Mouse (Mus musculus) hindbrain, postnatal 0 days (tissue): ENCODE measurements around the gene Rbm28. TPM values are rescaled to one million over a fixed set of nuclear protein-coding genes. Genes with fewer than 3 reads are reported as not detected.
A peak's percentile ranks its signal among the peaks of the same experiment; 100 is the strongest.

ENCODE experiments used
- ATAC-seq: fragments of 200-750 bp; cut with Nextera tagmentation; 2 replicates; pipeline ENCODE4 v1.8.0; 2017; ENCODE audit warnings: mild to moderate bottlenecking, moderate TSS enrichment, moderate library complexity
- DNase-seq: peaks from one replicate; pipeline ENCODE4 v3.0.0-alpha.2; 2015; ENCODE audit warnings: low spot score
- H3K27ac ChIP-seq: fragments of 300-500 bp; sonication (generic); 2 replicates; pipeline ENCODE4 v1.5.1; 2014; ENCODE audit warnings: mild to moderate bottlenecking
- H3K27me3 ChIP-seq: fragments of 300-500 bp; sonication (generic); 2 replicates; pipeline ENCODE4 v1.6.1; 2014; ENCODE audit warnings: low read length, mixed read lengths; ENCODE audit not compliant: insufficient read depth
- H3K36me3 ChIP-seq: fragments of 300-500 bp; sonication (generic); 2 replicates; pipeline ENCODE4 v1.6.1; 2014; ENCODE audit warnings: low read length, mixed read lengths; ENCODE audit not compliant: insufficient read depth
- H3K4me1 ChIP-seq: fragments of 300-500 bp; sonication (generic); 2 replicates; pipeline ENCODE4 v1.6.1; 2014; ENCODE audit warnings: antibody characterized with exemption, low read length, mixed read lengths; ENCODE audit not compliant: insufficient read depth
- H3K4me2 ChIP-seq: fragments of 300-500 bp; sonication (generic); 2 replicates; pipeline ENCODE4 v1.6.1; 2014; ENCODE audit warnings: low read depth, mild to moderate bottlenecking, low read length, moderate library complexity, mixed read lengths
- H3K4me3 ChIP-seq: fragments of 300-500 bp; sonication (generic); 2 replicates; pipeline ENCODE4 v1.5.1; 2014; ENCODE audit warnings: low read length
- H3K9ac ChIP-seq: fragments of 300-500 bp; sonication (generic); replicated peaks from 2 replicates; pipeline ENCODE4 v1.6.1; 2014; ENCODE audit warnings: mild to moderate bottlenecking, low read length, moderate library complexity, mixed read lengths
- H3K9me3 ChIP-seq: fragments of 300-500 bp; sonication (generic); 2 replicates; pipeline ENCODE4 v1.6.1; 2016; ENCODE audit warnings: low read length, mixed read lengths
- CTCF ChIP-seq: IDR thresholded peaks from 2 replicates; pipeline ENCODE4 v1.5.1; 2016; ENCODE audit warnings: antibody characterized with exemption, control low read depth, low read depth
- WGBS: fragments of 180-500 bp; shearing (Covaris S2); extraction: QIAGEN DNeasy Blood & Tissue Kit; methylation state at CpG from one replicate; pipeline ENCODE4 v1.1.7; 2014; 5-methylcytosine and 5-hydroxymethylcytosine counted together
- polyA plus RNA-seq: library from polyadenylated mRNA; unstranded; fragments of >200 nt; fragmentation: Nextera tagmentation; extraction: Ambion mirVana; gene quantifications from 2 replicates; pipeline ENCODE4 v1.2.1, GENCODE M21; 2015
- total RNA-seq: library from RNA; depleted of rRNA; stranded (reverse); fragments of >200 nt; gene quantifications from 2 replicates; pipeline ENCODE4 v1.2.3, GENCODE M21; 2014

Gene Rbm28
- total and polyA plus RNA-seq, 2 experiments from 2014 or later = 16.3 to 18.8 TPM

GRCm38 (mm10) chr6:29144971-29145370 is 19.8 kb downstream of the Rbm28 start:
- 96% methylated on average over 3 of the region's 3 CpGs for WGBS
- Histone ChIP-seq H3K4me3 (no peak overlapping the region), H3K27me3 (no peaks in the 10 kb centered on the region), H3K4me1 (no peaks in the 10 kb centered on the region), H3K9ac (no peak overlapping the region), H3K4me2 (no peak overlapping the region), H3K36me3 (0 out of 2 replicates have a peak, but pooled peaks cover 5% of the 10 kb centered on the region), H3K9me3 (no peaks in the 10 kb centered on the region), H3K27ac (no peak overlapping the region)
- no peak for ATAC-seq
- no peak for DNase-seq
- TF ChIP-seq CTCF = no peak

GRCm38 (mm10) chr6:29143608-29144007 is 21.2 kb downstream of the Rbm28 start:
- no peaks in the 10 kb centered on the region for H3K27me3 ChIP-seq
- 0 out of 2 replicates have a peak, but pooled peaks cover 5% of the 10 kb centered on the region for H3K36me3 ChIP-seq
- no peak overlapping the region for H3K4me2 ChIP-seq
- ATAC-seq = peak; percentile 83
- H3K4me1 ChIP-seq = no peaks in the 10 kb centered on the region
- no peak overlapping the region for H3K4me3 ChIP-seq
- no peak overlapping the region for H3K9ac ChIP-seq
- no peak overlapping the region for H3K27ac ChIP-seq
- WGBS = 31% methylated on average over 5 of the region's 5 CpGs
- peak; percentile 88 for DNase-seq
- H3K9me3 ChIP-seq = no peaks in the 10 kb centered on the region
- TF ChIP-seq CTCF = peak; percentile 89

DNA sequence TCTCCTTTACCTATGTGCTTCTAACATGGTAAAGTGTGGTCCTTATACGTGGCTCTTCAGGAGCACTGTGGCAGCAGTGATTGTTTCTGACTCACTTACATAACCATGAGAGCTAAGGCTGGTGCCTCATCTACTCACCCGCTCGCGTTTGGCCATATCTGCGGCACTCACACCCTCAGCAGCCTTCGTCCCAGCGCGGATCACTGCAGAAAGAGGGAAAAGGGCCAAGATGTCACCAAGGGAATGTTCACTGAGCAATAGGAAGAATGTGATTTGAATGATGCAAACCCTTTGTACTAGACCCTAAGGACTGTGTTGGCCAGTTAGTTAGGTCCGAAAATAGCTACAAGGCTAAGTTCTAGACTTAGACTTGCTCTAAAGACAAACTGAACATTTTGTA is 27.4 kb downstream of the Rbm28 start:
- Histone ChIP-seq H3K27me3 (no peaks in the 10 kb centered on the region), H3K4me1 (no peaks in the 10 kb centered on the region), H3K36me3 (peaks cover 48% of the 10 kb centered on the region), H3K4me2 (no peak overlapping the region), H3K9ac (no peak overlapping the region), H3K4me3 (no peak overlapping the region), H3K27ac (no peak overlapping the region), H3K9me3 (no peaks in the 10 kb centered on the region)
- no peak for DNase-seq
- ATAC-seq = no peak
- TF ChIP-seq CTCF = no peak
- 91% methylated on average over 9 of the region's 9 CpGs for WGBS

DNA sequence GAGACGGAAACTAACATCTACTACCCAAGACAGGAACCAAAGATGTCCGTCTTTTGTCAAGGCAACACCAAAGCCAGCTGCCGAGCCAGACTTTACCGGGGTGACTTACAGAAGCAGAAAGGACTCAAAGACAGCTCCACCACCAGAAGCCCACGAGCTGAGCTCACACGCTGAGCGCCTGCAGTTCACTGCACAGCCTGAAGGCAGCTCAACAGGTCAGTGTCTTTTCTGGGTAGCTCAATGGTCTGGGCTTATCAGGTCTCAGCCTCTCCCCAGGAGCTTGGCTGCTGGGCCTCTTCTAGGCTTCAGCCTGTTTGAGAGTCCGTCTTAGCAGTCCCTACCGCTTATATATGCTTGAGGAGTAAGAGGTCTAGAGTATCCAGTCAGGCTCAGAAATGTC is 31.7 kb downstream of the Rbm28 start:
- H3K4me3 ChIP-seq = no peak overlapping the region
- no peak for TF ChIP-seq CTCF
- ATAC-seq (no peak), DNase-seq (no peak)
- 90% methylated on average over 9 of the region's 9 CpGs for WGBS
- H3K9me3 ChIP-seq = no peaks in the 10 kb centered on the region
- H3K4me1 ChIP-seq = no peaks in the 10 kb centered on the region
- no peak overlapping the region for H3K9ac ChIP-seq
- no peak overlapping the region for H3K27ac ChIP-seq
- H3K36me3 ChIP-seq = peaks cover 82% of the 10 kb centered on the region
- no peaks in the 10 kb centered on the region for H3K27me3 ChIP-seq
- H3K4me2 ChIP-seq = no peak overlapping the region

GRCm38 (mm10) chr6:29126878-29127426 is 37.9 kb downstream of the Rbm28 start:
- no peak overlapping the region for H3K4me2 ChIP-seq
- H3K27me3 ChIP-seq = no peaks in the 10 kb centered on the region
- H3K4me3 ChIP-seq = no peak overlapping the region
- H3K27ac ChIP-seq = no peak overlapping the region
- no peaks in the 10 kb centered on the region for H3K9me3 ChIP-seq
- no peaks in the 10 kb centered on the region for H3K4me1 ChIP-seq
- 94% methylated on average over 7 of the region's 7 CpGs for WGBS
- TF ChIP-seq CTCF = no peak
- ATAC-seq = no peak
- H3K36me3 ChIP-seq = peaks cover 65% of the 10 kb centered on the region
- no peak for DNase-seq
- no peak overlapping the region for H3K9ac ChIP-seq

- no peak overlapping the region for H3K9ac ChIP-seq
- peaks cover 8% of the 10 kb centered on the region for H3K36me3 ChIP-seq
- H3K4me1 ChIP-seq = no peaks in the 10 kb centered on the region
- no peak for ATAC-seq
- no peaks in the 10 kb centered on the region for H3K9me3 ChIP-seq
- no peak overlapping the region for H3K4me3 ChIP-seq
- WGBS = 85% methylated on average over 13 of the region's 13 CpGs
- DNase-seq = no peak
- H3K27ac ChIP-seq = no peak overlapping the region
- no peak overlapping the region for H3K4me2 ChIP-seq
- no peak for TF ChIP-seq CTCF
- H3K27me3 ChIP-seq = no peaks in the 10 kb centered on the region
These were observed 44.8 kb downstream of the Rbm28 start for GRCm38 (mm10) chr6:29119990-29120389.

DNA sequence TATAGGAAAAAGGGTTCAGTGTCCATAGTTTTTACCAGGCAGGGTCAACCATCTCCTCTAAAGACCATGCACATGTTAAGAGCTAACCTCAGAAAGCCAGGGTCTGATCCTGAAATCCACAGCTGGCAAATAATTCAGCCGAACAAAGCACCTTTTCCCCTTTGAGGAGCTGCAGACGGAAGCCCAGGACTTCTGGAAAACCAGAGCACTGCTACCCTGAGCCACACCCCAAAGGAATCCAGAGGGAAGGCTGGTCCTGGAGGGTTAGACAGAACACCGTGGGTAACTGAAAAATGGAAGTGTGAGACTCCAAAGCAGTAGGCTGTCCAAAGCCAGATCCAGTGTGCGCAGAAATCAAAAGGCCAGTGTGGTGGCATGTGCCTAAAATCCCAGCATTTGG is 45.8 kb downstream of the Rbm28 start:
- H3K4me2 ChIP-seq = no peak overlapping the region
- no peak for DNase-seq
- no peak for TF ChIP-seq CTCF
- H3K9me3 ChIP-seq = no peaks in the 10 kb centered on the region
- no peaks in the 10 kb centered on the region for H3K36me3 ChIP-seq
- no peaks in the 10 kb centered on the region for H3K27me3 ChIP-seq
- no peak overlapping the region for H3K9ac ChIP-seq
- H3K4me1 ChIP-seq = no peaks in the 10 kb centered on the region
- ATAC-seq = no peak
- 89% methylated on average over 4 of the region's 4 CpGs for WGBS
- no peak overlapping the region for H3K4me3 ChIP-seq
- no peak overlapping the region for H3K27ac ChIP-seq
